Mouse (Mus musculus): ENCODE results near the gene Zfp385b. TPM values are rescaled to one million over a fixed set of nuclear protein-coding genes. Genes with fewer than 3 reads are reported as not detected.

Gene Zfp385b
- polyA plus RNA-seq, 1 experiment from 2014 or later, result 14.6 TPM

DNA sequence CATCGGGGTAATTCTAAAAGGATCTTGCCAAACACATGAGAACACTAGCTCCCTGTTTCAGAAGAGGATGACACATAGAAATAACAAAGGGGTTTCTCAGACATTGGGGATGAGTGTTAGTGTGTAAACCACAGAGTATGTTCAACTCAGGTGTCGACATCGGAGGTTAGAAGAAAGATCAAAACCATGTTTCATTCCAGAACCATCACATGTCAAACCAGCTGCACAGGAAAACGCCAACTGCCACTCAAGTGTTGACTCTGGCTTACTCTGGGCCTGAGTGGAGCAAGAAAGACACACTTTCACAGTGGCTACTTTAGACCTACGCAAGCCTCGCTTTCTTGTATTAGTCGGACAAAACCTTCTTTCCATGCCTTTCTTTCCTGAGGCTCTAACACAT lies 74.2 kb downstream of the Zfp385b start:
- WGBS, result 96% methylated on average over 7 of the region's 7 CpGs
- Histone ChIP-seq H3K27ac (replicated peaks) (no peak overlapping the region), H3K4me2 (no peak overlapping the region), H3K9me3 (replicated peaks) (no peaks in the 10 kb centered on the region), H3K27me3 (replicated peaks) (no peaks in the 10 kb centered on the region), H3K4me1 (no peaks in the 10 kb centered on the region), H3K36me3 (no peaks in the 10 kb centered on the region), H3K9ac (replicated peaks) (no peak overlapping the region), H3K4me3 (replicated peaks) (no peak overlapping the region)
- ATAC-seq (ENCODE audit: low FRiP score), result no peak

DNA sequence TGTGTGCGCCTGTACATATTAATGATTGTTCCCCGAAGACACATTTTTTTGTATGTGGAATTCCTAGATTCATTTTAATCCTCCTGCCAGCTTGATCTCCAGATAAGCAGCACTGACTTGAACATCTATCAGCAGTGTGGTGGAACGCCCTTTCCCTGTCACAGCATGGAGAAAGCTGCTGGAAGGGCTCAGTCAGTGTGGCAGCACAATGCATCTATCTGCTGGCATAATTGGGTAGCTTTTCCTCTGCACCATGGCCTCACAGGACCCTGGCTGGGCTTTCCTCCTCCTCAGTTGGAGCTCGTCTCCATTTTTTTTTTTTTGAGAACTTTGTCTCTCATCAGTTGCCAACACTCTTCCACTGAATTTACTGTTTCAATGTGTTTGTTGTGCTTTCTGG lies 77.1 kb downstream of the Zfp385b start:
- 56% methylated on average over 4 of the region's 4 CpGs for WGBS
- H3K4me2 ChIP-seq, result no peak overlapping the region
- H3K4me3 ChIP-seq (replicated peaks), result no peak overlapping the region
- H3K9me3 ChIP-seq (replicated peaks), result no peaks in the 10 kb centered on the region
- H3K27me3 ChIP-seq (replicated peaks), result no peaks in the 10 kb centered on the region
- H3K9ac ChIP-seq (replicated peaks), result no peak overlapping the region
- H3K4me1 ChIP-seq, result no peaks in the 10 kb centered on the region
- no peaks in the 10 kb centered on the region for H3K36me3 ChIP-seq
- ATAC-seq (ENCODE audit: low FRiP score), result no peak
- no peak overlapping the region for H3K27ac ChIP-seq (replicated peaks)

DNA sequence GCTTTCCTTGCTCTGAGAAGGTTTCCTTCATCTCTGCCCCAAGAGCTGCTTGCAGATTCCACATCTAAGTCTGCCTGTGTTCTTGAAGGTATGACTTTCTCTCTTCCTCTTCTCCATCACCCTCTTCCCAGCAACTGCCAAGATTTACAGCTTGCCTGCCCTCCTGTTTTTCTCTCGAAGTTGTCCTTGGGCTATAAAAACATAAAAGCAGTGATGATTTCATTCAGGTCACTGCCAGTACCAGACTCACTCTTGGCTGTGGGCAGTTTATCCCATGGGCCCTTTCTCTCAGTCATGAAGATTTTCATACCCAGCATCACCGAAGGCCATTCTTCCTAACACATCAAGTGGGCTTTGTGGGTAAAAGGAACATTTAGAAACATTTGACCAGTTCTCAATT lies 89.2 kb downstream of the Zfp385b start:
- H3K4me3 ChIP-seq (replicated peaks), result no peak overlapping the region
- H3K27ac ChIP-seq (replicated peaks), result no peak overlapping the region
- no peak overlapping the region for H3K4me2 ChIP-seq
- H3K36me3 ChIP-seq, result no peaks in the 10 kb centered on the region
- ATAC-seq (ENCODE audit: low FRiP score), result no peak
- H3K9ac ChIP-seq (replicated peaks), result no peak overlapping the region
- no peaks in the 10 kb centered on the region for H3K4me1 ChIP-seq
- WGBS, result 46% methylated on average over 2 of the region's 2 CpGs
- no peaks in the 10 kb centered on the region for H3K9me3 ChIP-seq (replicated peaks)
- H3K27me3 ChIP-seq (replicated peaks), result no peaks in the 10 kb centered on the region

- no peaks in the 10 kb centered on the region for H3K27me3 ChIP-seq (replicated peaks)
- ATAC-seq (ENCODE audit: low FRiP score), result no peak
- H3K4me1 ChIP-seq, result no peaks in the 10 kb centered on the region
- H3K4me3 ChIP-seq (replicated peaks), result no peak overlapping the region
- H3K4me2 ChIP-seq, result no peak overlapping the region
- no peaks in the 10 kb centered on the region for H3K9me3 ChIP-seq (replicated peaks)
- H3K36me3 ChIP-seq, result no peaks in the 10 kb centered on the region
- no peak overlapping the region for H3K9ac ChIP-seq (replicated peaks)
- 91% methylated on average over 7 of the region's 7 CpGs for WGBS
- no peak overlapping the region for H3K27ac ChIP-seq (replicated peaks)
Measured at GRCm38 (mm10) chr2:77726798-77727197, 92.6 kb downstream of the Zfp385b start.

DNA sequence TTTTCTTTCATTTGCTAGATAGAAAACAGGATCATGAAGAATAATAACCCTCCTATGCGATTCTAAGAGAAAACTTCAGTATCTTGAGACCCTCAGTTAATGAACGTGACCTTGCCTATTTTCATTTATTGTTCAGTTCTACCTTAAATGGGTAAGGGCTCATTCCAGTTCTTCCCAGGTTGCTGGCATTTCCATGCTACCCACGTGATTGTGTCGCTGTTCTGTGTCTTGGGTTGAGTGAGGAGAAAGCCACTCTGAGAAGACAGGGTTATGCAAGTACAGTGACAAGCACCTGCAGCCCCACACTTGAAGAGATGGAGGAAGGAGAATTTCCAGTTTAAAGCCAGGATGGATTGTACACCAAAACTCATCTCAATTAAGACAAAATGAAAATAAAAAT lies 98.6 kb downstream of the Zfp385b start:
- H3K9me3 ChIP-seq (replicated peaks), result no peaks in the 10 kb centered on the region
- no peaks in the 10 kb centered on the region for H3K27me3 ChIP-seq (replicated peaks)
- H3K4me1 ChIP-seq, result no peaks in the 10 kb centered on the region
- 91% methylated on average over 4 of the region's 4 CpGs for WGBS
- H3K9ac ChIP-seq (replicated peaks), result no peak overlapping the region
- no peak overlapping the region for H3K4me2 ChIP-seq
- no peak overlapping the region for H3K27ac ChIP-seq (replicated peaks)
- no peaks in the 10 kb centered on the region for H3K36me3 ChIP-seq
- no peak for ATAC-seq (ENCODE audit: low FRiP score)
- H3K4me3 ChIP-seq (replicated peaks), result no peak overlapping the region

GRCm38 (mm10) chr2:77716367-77716766 lies 103.1 kb downstream of the Zfp385b start:
- ATAC-seq (ENCODE audit: low FRiP score), result no peak
- no peaks in the 10 kb centered on the region for H3K27me3 ChIP-seq (replicated peaks)
- H3K4me2 ChIP-seq, result no peak overlapping the region
- no peaks in the 10 kb centered on the region for H3K4me1 ChIP-seq
- no peaks in the 10 kb centered on the region for H3K36me3 ChIP-seq
- H3K9ac ChIP-seq (replicated peaks), result no peak overlapping the region
- H3K9me3 ChIP-seq (replicated peaks), result no peaks in the 10 kb centered on the region
- H3K4me3 ChIP-seq (replicated peaks), result no peak overlapping the region
- no peak overlapping the region for H3K27ac ChIP-seq (replicated peaks)
- WGBS, result 92% methylated on average over 3 of the region's 3 CpGs

DNA sequence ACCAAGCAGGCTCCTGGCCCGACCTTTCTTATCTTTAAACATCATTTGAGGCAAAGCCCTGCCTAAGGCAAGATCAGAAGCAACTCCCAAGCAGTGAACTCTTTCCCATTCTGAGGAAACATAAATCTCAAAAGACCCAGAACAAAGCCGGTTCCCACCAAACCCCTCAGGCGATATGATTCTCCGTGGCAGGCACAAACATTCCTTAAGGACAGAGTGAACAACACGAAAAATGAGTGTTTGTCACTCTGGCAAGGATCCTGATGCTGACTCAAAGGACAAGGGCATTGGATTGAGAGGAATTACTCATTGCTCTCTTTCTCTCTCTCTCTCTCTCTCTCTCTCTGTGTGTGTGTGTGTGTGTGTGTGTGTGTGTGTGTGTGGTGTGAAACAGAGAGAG lies 105.6 kb downstream of the Zfp385b start:
- WGBS, result 56% methylated on average over 5 of the region's 5 CpGs
- H3K9ac ChIP-seq (replicated peaks), result no peak overlapping the region
- no peak overlapping the region for H3K27ac ChIP-seq (replicated peaks)
- H3K36me3 ChIP-seq, result no peaks in the 10 kb centered on the region
- no peak overlapping the region for H3K4me3 ChIP-seq (replicated peaks)
- no peak overlapping the region for H3K4me2 ChIP-seq
- 0 out of 2 replicates have a peak, but pooled peaks cover 3% of the 10 kb centered on the region for H3K4me1 ChIP-seq
- ATAC-seq (ENCODE audit: low FRiP score), result no peak
- no peaks in the 10 kb centered on the region for H3K9me3 ChIP-seq (replicated peaks)
- no peaks in the 10 kb centered on the region for H3K27me3 ChIP-seq (replicated peaks)

GRCm38 (mm10) chr2:77711751-77712150 lies 107.7 kb downstream of the Zfp385b start:
- Histone ChIP-seq H3K27me3 (replicated peaks) (no peaks in the 10 kb centered on the region), H3K4me1 (0 out of 2 replicates have a peak, but pooled peaks cover 3% of the 10 kb centered on the region), H3K9ac (replicated peaks) (no peak overlapping the region), H3K36me3 (no peaks in the 10 kb centered on the region), H3K9me3 (replicated peaks) (no peaks in the 10 kb centered on the region), H3K4me2 (no peak overlapping the region), H3K4me3 (replicated peaks) (no peak overlapping the region), H3K27ac (replicated peaks) (no peak overlapping the region)
- no peak for ATAC-seq (ENCODE audit: low FRiP score)
- 87% methylated on average over 1 of the region's 1 CpGs for WGBS

GRCm38 (mm10) chr2:77709206-77709794 lies 110.1 kb downstream of the Zfp385b start:
- Histone ChIP-seq H3K27me3 (replicated peaks) (no peaks in the 10 kb centered on the region), H3K9me3 (replicated peaks) (no peaks in the 10 kb centered on the region), H3K4me3 (replicated peaks) (0 out of 2 replicates have a peak overlapping the region, but pooled peaks have one; percentile 19), H3K36me3 (no peaks in the 10 kb centered on the region), H3K9ac (replicated peaks) (no peak overlapping the region), H3K4me1 (0 out of 2 replicates have a peak, but pooled peaks cover 5% of the 10 kb centered on the region), H3K4me2 (peak overlapping the region; percentile 49), H3K27ac (replicated peaks) (no peak overlapping the region)
- ATAC-seq (ENCODE audit: low FRiP score), result peak; percentile 57; the same call in 1 of the 2 replicates
- WGBS, result 29% methylated on average over 7 of the region's 7 CpGs

DNA sequence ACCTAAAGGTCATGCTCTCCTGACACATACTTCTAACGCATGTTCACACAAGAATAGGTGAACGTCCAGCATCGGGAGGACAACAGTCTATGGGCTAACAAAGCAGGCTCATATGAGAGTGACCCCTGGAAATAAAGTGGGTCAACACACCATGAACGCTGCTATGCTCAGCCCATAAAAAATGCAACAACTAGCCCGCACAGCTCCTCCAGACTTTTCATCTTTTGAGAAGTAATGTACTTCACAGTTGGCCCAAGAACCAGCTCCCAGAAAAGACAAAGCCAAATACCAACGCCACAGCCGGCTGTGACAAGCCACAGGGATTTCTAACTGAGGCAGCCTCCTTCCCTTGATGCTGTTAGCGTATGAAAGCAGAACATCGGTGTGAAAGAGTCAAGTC lies 112.3 kb downstream of the Zfp385b start:
- H3K4me2 ChIP-seq, result no peak overlapping the region
- 0 out of 2 replicates have a peak, but pooled peaks cover 17% of the 10 kb centered on the region for H3K4me1 ChIP-seq
- H3K9ac ChIP-seq (replicated peaks), result no peak overlapping the region
- no peak for ATAC-seq (ENCODE audit: low FRiP score)
- WGBS, result 27% methylated on average over 9 of the region's 9 CpGs
- H3K36me3 ChIP-seq, result no peaks in the 10 kb centered on the region
- no peak overlapping the region for H3K4me3 ChIP-seq (replicated peaks)
- no peaks in the 10 kb centered on the region for H3K9me3 ChIP-seq (replicated peaks)
- no peak overlapping the region for H3K27ac ChIP-seq (replicated peaks)
- H3K27me3 ChIP-seq (replicated peaks), result no peaks in the 10 kb centered on the region

DNA sequence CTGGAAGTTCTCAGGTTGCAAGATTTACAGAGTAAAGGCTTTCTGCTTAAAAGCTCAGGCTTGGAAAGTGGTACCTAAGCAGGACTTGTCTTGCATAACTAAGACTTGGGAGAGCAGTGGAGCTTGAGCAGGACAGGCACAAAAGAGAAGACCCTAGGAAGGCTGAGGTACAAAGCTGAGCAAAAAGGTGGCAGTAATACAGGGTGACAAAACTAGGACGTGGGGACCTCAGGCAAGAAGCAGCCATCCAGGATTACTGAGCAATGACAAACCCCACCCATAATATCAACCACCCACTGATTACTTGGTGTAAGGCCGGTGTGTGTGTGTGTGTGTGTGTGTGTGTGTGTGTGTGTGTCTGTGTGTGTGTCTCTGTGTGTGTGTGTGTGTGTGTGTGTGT lies 114.0 kb downstream of the Zfp385b start:
- Histone ChIP-seq H3K9me3 (replicated peaks) (no peaks in the 10 kb centered on the region), H3K27me3 (replicated peaks) (no peaks in the 10 kb centered on the region), H3K4me1 (0 out of 2 replicates have a peak, but pooled peaks cover 21% of the 10 kb centered on the region), H3K36me3 (no peaks in the 10 kb centered on the region), H3K4me2 (no peak overlapping the region), H3K9ac (replicated peaks) (no peak overlapping the region), H3K4me3 (replicated peaks) (no peak overlapping the region), H3K27ac (replicated peaks) (no peak overlapping the region)
- no peak for ATAC-seq (ENCODE audit: low FRiP score)
- WGBS, result 73% methylated on average over 2 of the region's 2 CpGs

- Histone ChIP-seq H3K36me3 (no peaks in the 10 kb centered on the region), H3K27ac (replicated peaks) (peak overlapping the region; percentile 79), H3K4me2 (peak overlapping the region; percentile 59), H3K9ac (replicated peaks) (peak overlapping the region; percentile 49), H3K4me1 (0 out of 2 replicates have a peak, but pooled peaks cover 18% of the 10 kb centered on the region), H3K4me3 (replicated peaks) (peak overlapping the region; percentile 44), H3K9me3 (replicated peaks) (no peaks in the 10 kb centered on the region), H3K27me3 (replicated peaks) (no peaks in the 10 kb centered on the region)
- 28% methylated on average over 19 of the region's 19 CpGs for WGBS
- ATAC-seq (ENCODE audit: low FRiP score), result peak; percentile 64
Measured at GRCm38 (mm10) chr2:77703080-77703479, 116.4 kb downstream of the Zfp385b start.
